Mouse (Mus musculus) C2C12 (cell line): Measurements from ENCODE around the gene Ttc30a2. TPM values are rescaled to one million over a fixed set of nuclear protein-coding genes. Genes with fewer than 3 reads are reported as not detected.
"Not testable (repeated sequence)": the region's sequence is repeated elsewhere in the genome, so short reads cannot be mapped to it uniquely, and the experiment has no call there.

Experiments
- H3K27me3 ChIP-seq: one replicate; pipeline ENCODE4 v1.6.1; 2011; ENCODE audit not compliant: control insufficient read depth, insufficient read depth, insufficient read length
- H3K36me3 ChIP-seq: one replicate; pipeline ENCODE4 v1.6.1; 2011; ENCODE audit not compliant: control insufficient read depth, insufficient read depth
- H3K4me3 ChIP-seq: one replicate; pipeline ENCODE4 v1.5.1; 2011; ENCODE audit warnings: mild to moderate bottlenecking, control low read depth; ENCODE audit not compliant: poor library complexity, insufficient read depth, severe bottlenecking
- H3K79me2 ChIP-seq: one replicate; pipeline ENCODE4 v1.6.1; 2011; ENCODE audit not compliant: control insufficient read depth, insufficient read depth
- H3K79me3 ChIP-seq: one replicate; pipeline ENCODE4 v1.6.1; 2011; ENCODE audit warnings: low read depth, control low read depth
- H3ac ChIP-seq: one replicate; pipeline ENCODE3; 2011; ENCODE audit warnings: low read depth; ENCODE audit not compliant: control insufficient read depth, insufficient read length
- CEBPB ChIP-seq: IDR thresholded peaks from one replicate; pipeline ENCODE4 v1.6.1; 2011; ENCODE audit warnings: low read depth, mild to moderate bottlenecking, control low read depth, moderate library complexity
- CTCF ChIP-seq: IDR thresholded peaks from one replicate; pipeline ENCODE4 v1.5.1; 2011; ENCODE audit not compliant: control insufficient read depth, insufficient read depth, insufficient read length
- FOSL1 ChIP-seq: IDR thresholded peaks from one replicate; pipeline ENCODE4 v1.8.0; 2011; ENCODE audit warnings: mild to moderate bottlenecking, low read length; ENCODE audit not compliant: poor library complexity, insufficient read depth, severe bottlenecking
- MAX ChIP-seq: IDR thresholded peaks from one replicate; pipeline ENCODE4 v1.6.1; 2011; ENCODE audit warnings: mild to moderate bottlenecking, control low read depth
- MYOD1 ChIP-seq: IDR thresholded peaks from one replicate; pipeline ENCODE4 v1.6.1; 2011; ENCODE audit warnings: low read depth; ENCODE audit not compliant: control insufficient read depth, insufficient read length
- MYOG ChIP-seq: IDR thresholded peaks from one replicate; pipeline ENCODE4 v1.6.1; 2011; ENCODE audit not compliant: control insufficient read depth, insufficient read length; ENCODE audit errors: extremely low read depth
- USF1 ChIP-seq: IDR thresholded peaks from one replicate; pipeline ENCODE4 v1.6.1; 2011; ENCODE audit warnings: low read depth, mild to moderate bottlenecking, control low read depth, moderate library complexity
- polyA plus RNA-seq: library from polyadenylated mRNA; unstranded; fragments of >200 nt; fragmentation: generic; extraction: Trizol; gene quantifications from one replicate; pipeline ENCODE4 v1.2.1, GENCODE M21; 2012; ENCODE audit warnings: missing spikeins

Gene Ttc30a2
- polyA plus RNA-seq, 1 experiment: 0.05 TPM

DNA sequence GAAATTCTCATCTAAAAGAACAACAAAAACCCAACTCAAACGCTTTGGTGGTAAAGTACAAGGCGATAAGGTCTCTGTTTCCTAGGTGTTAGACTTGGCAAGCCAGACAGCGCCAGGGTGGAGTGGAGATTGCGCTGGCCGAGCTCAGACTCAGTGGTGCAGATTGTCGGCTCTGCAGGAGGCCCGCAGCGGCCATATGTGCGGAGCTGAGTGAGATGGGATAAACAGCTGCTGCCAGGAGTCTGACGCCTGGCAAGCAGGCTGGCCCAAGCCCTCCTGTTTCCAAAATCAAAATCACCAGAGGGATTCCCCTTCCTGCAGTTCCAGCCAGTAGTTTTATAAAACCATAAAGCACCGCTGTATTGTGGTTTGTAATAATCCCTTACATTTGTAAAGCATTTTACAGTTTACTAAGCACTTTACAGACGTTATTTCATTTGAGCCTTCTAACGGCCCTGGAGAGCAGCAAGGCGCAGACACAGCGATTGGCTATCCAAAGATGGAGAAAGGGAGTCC is 18.1 kb downstream of the Ttc30a2 start:
- Histone ChIP-seq H3ac (no peak overlapping the region), H3K4me3 (no peak overlapping the region), H3K27me3 (peaks cover 10% of the 10 kb centered on the region), H3K79me3 (no peaks in the 10 kb centered on the region), H3K36me3 (no peaks in the 10 kb centered on the region), H3K79me2 (no peaks in the 10 kb centered on the region)
- TF ChIP-seq FOSL1: no peak
- TF ChIP-seq MYOG: no peak
- no peak for TF ChIP-seq CTCF
- TF ChIP-seq CEBPB: no peak
- no peak for TF ChIP-seq MYOD1
- TF ChIP-seq USF1: no peak
- no peak for TF ChIP-seq MAX

DNA sequence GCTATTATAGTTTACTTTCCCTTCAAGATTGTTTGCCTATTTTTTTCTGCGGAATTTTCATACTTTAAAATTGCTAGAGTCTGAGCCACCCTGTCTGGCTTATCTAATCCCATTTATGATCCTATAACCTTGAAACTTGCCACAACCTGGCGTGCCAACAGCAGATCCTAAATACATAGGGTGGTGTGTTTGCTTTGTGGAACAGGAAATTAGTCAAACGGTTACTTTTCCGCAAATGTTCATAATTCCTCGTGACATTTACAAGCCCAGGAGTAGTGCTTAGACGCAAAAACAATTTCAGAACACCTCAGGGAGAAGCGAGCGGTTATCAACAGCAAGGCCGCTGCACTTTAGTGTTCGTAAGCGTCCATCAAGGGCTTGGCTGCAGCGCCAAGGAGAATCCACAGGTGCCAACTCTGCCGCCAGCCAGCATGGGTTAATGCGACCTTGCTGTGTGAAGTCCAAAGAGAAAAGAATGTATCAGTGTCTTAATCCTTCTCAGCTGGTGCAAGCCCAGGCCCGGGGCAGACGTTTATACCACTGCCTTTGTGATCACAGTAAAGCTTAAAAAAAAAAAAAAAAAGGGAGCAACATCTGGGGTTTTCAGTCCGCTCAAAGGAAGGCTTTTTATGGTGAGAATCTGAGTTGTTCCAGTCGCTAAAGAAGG is 18.7 kb downstream of the Ttc30a2 start:
- Histone ChIP-seq H3ac (no peak overlapping the region), H3K79me2 (no peaks in the 10 kb centered on the region), H3K4me3 (no peak overlapping the region), H3K79me3 (no peaks in the 10 kb centered on the region), H3K27me3 (peaks cover 10% of the 10 kb centered on the region), H3K36me3 (no peaks in the 10 kb centered on the region)
- TF ChIP-seq CEBPB (no peak), MYOD1 (no peak), FOSL1 (no peak), USF1 (no peak), CTCF (no peak), MAX (no peak), MYOG (no peak)

DNA sequence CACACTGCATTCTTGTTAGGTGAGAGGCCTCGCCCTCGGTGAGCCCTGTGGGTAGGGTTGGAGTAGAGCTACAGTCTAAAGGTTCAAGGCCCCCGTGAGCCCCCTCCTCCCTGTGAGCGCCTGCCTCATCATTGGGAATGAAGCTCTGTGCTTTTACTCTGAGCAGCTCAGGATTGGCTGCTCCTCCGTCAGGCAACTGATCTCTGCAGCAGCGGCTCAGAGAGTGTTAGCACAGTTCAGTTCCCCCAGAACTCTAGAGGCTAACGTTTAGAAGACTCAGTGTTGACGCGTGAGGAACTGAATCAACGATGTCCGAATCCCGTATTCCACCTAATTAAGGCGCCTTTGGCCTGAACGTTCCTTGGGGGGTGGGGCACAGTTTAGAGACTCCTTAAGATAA is 22.3 kb downstream of the Ttc30a2 start:
- no peak overlapping the region for H3K4me3 ChIP-seq
- no peaks in the 10 kb centered on the region for H3K79me3 ChIP-seq
- H3K27me3 ChIP-seq: peaks cover 21% of the 10 kb centered on the region
- no peak overlapping the region for H3ac ChIP-seq
- H3K36me3 ChIP-seq: no peaks in the 10 kb centered on the region
- no peak for TF ChIP-seq CTCF
- no peak for TF ChIP-seq MYOG
- H3K79me2 ChIP-seq: no peaks in the 10 kb centered on the region

DNA sequence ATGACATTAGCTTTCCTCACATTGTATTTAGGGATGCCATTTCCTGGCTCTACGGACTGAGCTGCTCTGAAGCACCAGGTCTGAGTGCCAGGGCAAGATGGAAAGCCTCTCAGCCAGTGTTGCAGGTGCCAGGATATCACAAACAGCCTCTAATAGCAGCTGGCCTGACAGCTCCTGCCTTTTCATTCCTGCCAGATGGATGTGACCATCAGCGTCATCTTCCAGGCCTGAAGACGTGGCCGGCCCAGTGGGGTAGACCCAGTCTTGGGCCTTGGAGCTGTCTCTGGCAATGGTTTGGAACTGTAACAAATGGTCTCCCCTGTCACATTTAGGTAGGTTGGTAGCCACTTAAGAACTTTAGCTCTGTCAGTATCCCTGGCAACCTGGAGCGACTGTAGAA is 24.6 kb downstream of the Ttc30a2 start:
- no peak for TF ChIP-seq USF1
- TF ChIP-seq MYOG: no peak
- TF ChIP-seq MAX: no peak
- no peak for TF ChIP-seq CTCF
- no peak for TF ChIP-seq MYOD1
- no peak for TF ChIP-seq CEBPB
- TF ChIP-seq FOSL1: no peak
- H3K79me2 ChIP-seq: no peaks in the 10 kb centered on the region
- H3K4me3 ChIP-seq: no peak overlapping the region
- peaks cover 25% of the 10 kb centered on the region for H3K27me3 ChIP-seq
- H3K79me3 ChIP-seq: no peaks in the 10 kb centered on the region
- H3K36me3 ChIP-seq: no peaks in the 10 kb centered on the region
- no peak overlapping the region for H3ac ChIP-seq

DNA sequence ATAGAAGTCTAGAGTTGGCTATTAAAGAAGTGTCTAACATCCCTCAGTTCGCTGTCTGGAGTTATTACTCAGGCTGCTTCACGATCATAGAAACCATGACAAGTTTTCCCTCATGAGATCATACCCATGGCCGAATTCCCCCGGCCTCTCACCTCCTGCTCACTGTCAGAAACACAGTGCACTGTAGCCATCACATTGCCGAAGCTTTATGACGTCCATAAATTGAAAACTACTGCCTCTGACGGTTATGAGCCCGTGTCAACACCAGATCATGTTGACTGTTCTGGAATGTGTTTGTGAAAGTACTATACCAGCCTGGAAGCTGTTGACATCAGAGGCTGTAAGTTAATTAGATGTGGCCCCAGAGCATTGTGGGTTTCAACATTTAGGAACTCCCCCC is 27.3 kb downstream of the Ttc30a2 start:
- no peaks in the 10 kb centered on the region for H3K79me2 ChIP-seq
- H3K36me3 ChIP-seq: no peaks in the 10 kb centered on the region
- H3K4me3 ChIP-seq: no peak overlapping the region
- H3K27me3 ChIP-seq: peaks cover 24% of the 10 kb centered on the region
- no peaks in the 10 kb centered on the region for H3K79me3 ChIP-seq
- no peak for TF ChIP-seq MAX
- no peak for TF ChIP-seq FOSL1
- TF ChIP-seq MYOG: no peak
- no peak for TF ChIP-seq CTCF
- no peak overlapping the region for H3ac ChIP-seq

DNA sequence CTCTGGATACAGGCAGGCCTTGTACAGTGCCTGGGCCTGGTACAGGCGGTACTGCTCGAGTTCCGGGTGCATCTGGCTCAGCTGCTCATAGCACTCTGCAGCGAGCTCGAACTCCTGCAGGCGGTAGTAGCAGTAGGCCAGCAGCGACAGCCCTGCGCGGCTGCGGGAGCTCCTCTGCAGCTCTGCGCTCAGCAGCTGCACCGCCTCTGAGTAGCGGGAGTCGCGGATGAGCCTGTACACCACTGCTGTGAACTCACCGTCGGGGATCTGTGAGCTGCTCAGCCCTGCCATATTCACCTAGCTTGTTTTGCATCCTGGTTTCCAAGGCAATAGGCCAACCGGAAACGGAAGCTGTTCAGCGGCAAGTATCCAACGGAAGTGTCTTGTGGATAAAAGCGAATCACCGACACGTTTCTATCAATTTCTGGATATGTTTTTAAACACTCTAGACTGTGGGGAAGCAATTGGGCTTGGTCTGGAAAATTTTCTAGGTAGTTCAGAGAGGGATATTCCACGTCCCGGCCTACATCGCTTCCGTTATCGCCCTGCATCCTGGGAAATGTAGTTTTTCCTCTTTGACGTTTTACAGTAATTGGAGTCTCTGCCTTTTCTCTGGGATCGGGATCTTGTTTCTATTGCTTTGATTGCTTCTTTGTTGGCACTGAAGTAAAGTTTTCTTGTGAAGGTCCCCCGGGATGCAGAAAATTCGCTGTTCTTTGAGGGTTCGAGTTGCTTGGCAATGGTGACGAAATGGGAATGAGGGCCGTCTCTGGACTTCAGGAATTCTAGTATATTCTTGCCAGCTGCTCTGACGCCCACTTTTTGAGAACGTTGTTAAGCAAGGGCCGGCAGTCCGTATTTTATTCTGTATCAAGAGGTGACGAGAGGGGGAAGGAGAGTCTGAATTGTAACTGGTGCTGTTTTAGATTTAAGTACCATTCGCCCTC is 39.6 kb downstream of the Ttc30a2 start, which contains the start of gene Ttc30b:
Ttc30b (minus strand) TSS at position 469 of the 947 bp plus-strand sequence.
- Histone ChIP-seq H3K27me3 (peaks cover 5% of the 10 kb centered on the region), H3K4me3 (peak within 1 kb of the TSS; percentile 44), H3K79me3 (no peaks in the 10 kb centered on the region), H3ac (peak within 1 kb of the TSS; percentile 52), H3K36me3 (no peaks in the 10 kb centered on the region), H3K79me2 (no peaks in the 10 kb centered on the region)
- no peak for TF ChIP-seq MYOD1
- TF ChIP-seq MAX: no peak

DNA sequence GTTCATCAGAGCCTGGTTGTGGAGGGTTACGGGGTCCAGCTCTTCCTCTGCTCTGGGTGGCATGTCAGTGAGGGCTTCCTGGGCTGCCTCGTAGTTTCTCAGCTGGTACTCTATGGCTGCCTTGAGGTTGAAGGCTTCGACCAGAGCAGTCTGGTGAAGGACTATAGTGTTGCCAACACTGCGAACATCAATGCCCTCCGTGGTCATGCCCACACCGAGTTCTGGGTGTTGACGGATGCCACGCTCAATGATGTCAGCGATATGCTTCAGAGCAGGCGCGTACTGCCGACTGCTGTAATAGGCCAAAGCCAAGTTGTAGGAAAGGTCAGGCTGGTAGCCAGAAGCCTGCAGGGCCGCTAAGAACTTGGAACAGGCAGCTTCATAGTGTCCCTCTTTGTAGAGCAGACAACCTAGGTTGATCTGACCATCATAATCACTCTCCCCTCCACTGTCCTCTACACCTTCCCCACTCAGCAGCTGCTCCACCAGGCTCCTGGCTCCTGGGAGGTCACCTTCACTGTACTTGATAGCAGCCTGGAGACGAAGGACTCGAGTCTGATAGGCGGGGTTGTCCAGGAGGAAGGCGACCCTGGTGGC is 40.4 kb downstream of the Ttc30a2 start:
- not testable (repeated sequence) for H3K79me3 ChIP-seq, H3K36me3 ChIP-seq, H3K27me3 ChIP-seq, H3ac ChIP-seq, H3K79me2 ChIP-seq
- H3K4me3 ChIP-seq: peak overlapping the region; percentile 44

GRCm38 (mm10) chr2:75936685-75937084 is 41.3 kb downstream of the Ttc30a2 start:
- not testable (repeated sequence) for H3K27me3 ChIP-seq, H3K4me3 ChIP-seq, H3K79me2 ChIP-seq, H3ac ChIP-seq, H3K36me3 ChIP-seq, H3K79me3 ChIP-seq
